ENCODE assay signal across 8 mouse cellular contexts in genomic region chr10:80917779-80918434, GRCm38 (mm10). TPM values are rescaled to one million over a fixed set of nuclear protein-coding genes. Genes with fewer than 3 reads are reported as not detected.
A peak's percentile ranks its signal among the peaks of the same experiment; 100 is the strongest.
DNase-seq lines count a peak whose midpoint lies in the region; ATAC-seq and TF ChIP-seq lines count a peak whose summit lies in the region.

TSS of gene Lmnb2 (minus strand) at chr10:80918245.

- H3K4me2 ChIP-seq in forebrain, embryonic 14.5 days (ENCODE audit: low read length), result peak within 1 kb of the TSS; percentile 62
- peak within 1 kb of the TSS; percentile 95 for H3K4me2 ChIP-seq in lung, embryonic 15.5 days

- DNase-seq in G1E (ENCODE audit: low spot score), result no peak
- DNase-seq in forebrain, embryonic 14.5 days (ENCODE audit: low spot score), result peak; percentile 93
- peak; percentile 89 for DNase-seq in layer of hippocampus, adult 9-11 months
- DNase-seq in ovary, adult 18-20 months (ENCODE audit: low spot score), result peak; percentile 46
- peak; percentile 73 for DNase-seq in thymus, postnatal 14 days

- no peak for ATAC-seq in G1E (ENCODE audit: extremely low read depth, insufficient number of reproducible peaks, low FRiP score, poor library complexity, severe bottlenecking)
- peak; percentile 65; the same call in 1 of the 2 replicates for ATAC-seq in cerebellum, adult (ENCODE audit: insufficient number of reproducible peaks, low FRiP score, low TSS enrichment)
- ATAC-seq in forebrain, embryonic 14.5 days, result peak; percentile 87
- ATAC-seq in hematopoietic stem cell, adult 5-6 weeks (replicated peaks in 1 of 2; ENCODE audit: insufficient read depth in 1 of 2, low FRiP score in 2 of 2, low TSS enrichment in 1 of 2, low read depth in 1 of 2, poor library complexity in 2 of 2, severe bottlenecking in 2 of 2), result peak; percentile 43 to 46; a peak in 3 of 4 replicates
- ATAC-seq in lung, embryonic 15.5 days (ENCODE audit: borderline replicate concordance, extremely low read depth, low FRiP score, low TSS enrichment), result peak; percentile 35; the same call in 1 of the 2 replicates

- no peaks in the 10 kb centered on the region; the same call in 1 of the 2 replicates for H3K9me3 ChIP-seq in G1E (replicated peaks)
- no peaks in the 10 kb centered on the region for H3K9me3 ChIP-seq in forebrain, embryonic 14.5 days (replicated peaks; ENCODE audit: control insufficient read depth, low read length)
- no peaks in the 10 kb centered on the region for H3K9me3 ChIP-seq in lung, embryonic 15.5 days

- WGBS in forebrain, embryonic 14.5 days, result under 1% methylated on average over 56 of the region's 61 CpGs
- under 1% methylated on average over 61 of the region's 61 CpGs for WGBS in lung, embryonic 15.5 days

- peak within 1 kb of the TSS; percentile 93 for H3K9ac ChIP-seq in forebrain, embryonic 14.5 days (ENCODE audit: low read length)
- H3K9ac ChIP-seq in lung, embryonic 15.5 days, result peak within 1 kb of the TSS; percentile 88

- no peak for TF ChIP-seq CTCF in G1E (IDR thresholded peaks at IDR 0.05; ENCODE audit: low read depth, low read length)

- peaks cover 65% of the 10 kb centered on the region for H3K27me3 ChIP-seq in G1E (ENCODE audit: insufficient read depth, low read length)
- no peaks in the 10 kb centered on the region for H3K27me3 ChIP-seq in forebrain, embryonic 14.5 days (replicated peaks; ENCODE audit: control insufficient read depth, insufficient read depth, low read length)
- H3K27me3 ChIP-seq in lung, embryonic 15.5 days, result no peaks in the 10 kb centered on the region

- no peaks in the 10 kb centered on the region for H3K36me3 ChIP-seq in G1E (replicated peaks)
- H3K36me3 ChIP-seq in forebrain, embryonic 14.5 days (ENCODE audit: control insufficient read depth, insufficient read depth, low read length), result peaks cover 23% of the 10 kb centered on the region
- peaks cover 14% of the 10 kb centered on the region for H3K36me3 ChIP-seq in lung, embryonic 15.5 days

- peak within 1 kb of the TSS; percentile 51 for H3K4me3 ChIP-seq in G1E (ENCODE audit: low read depth, low read length)
- peak within 1 kb of the TSS; percentile 93 for H3K4me3 ChIP-seq in forebrain, embryonic 14.5 days (ENCODE audit: low read depth, low read length)
- peak within 1 kb of the TSS; percentile 99 for H3K4me3 ChIP-seq in lung, embryonic 15.5 days

- peak within 1 kb of the TSS; percentile 75 for H3K27ac ChIP-seq in forebrain, embryonic 14.5 days (ENCODE audit: low read depth, low read length)
- peak within 1 kb of the TSS; percentile 83 for H3K27ac ChIP-seq in lung, embryonic 15.5 days

- H3K4me1 ChIP-seq in G1E (ENCODE audit: insufficient read depth, low read depth, low read length), result peaks cover 21% of the 10 kb centered on the region
- peaks cover 7% of the 10 kb centered on the region for H3K4me1 ChIP-seq in forebrain, embryonic 14.5 days (ENCODE audit: control insufficient read depth, insufficient read depth, low read length)
- H3K4me1 ChIP-seq in lung, embryonic 15.5 days, result peaks cover 37% of the 10 kb centered on the region

RNA-seq across cellular contexts. Expression of gene Lmnb2, which starts in this region (rescaled TPM):
- 3.0 and 3.1 TPM in 2 replicates for total RNA-seq in G1E (2014; fragmentation: Nextera tagmentation)
- total RNA-seq in G1E (2017), result 4.8 and 5.5 TPM in 2 replicates
- 10.2 and 11.9 TPM in 2 replicates for polyA plus RNA-seq in G1E (2012)
- 12.1 and 14.4 TPM in 2 replicates for polyA plus RNA-seq in forebrain, embryonic 14.5 days (2014; fragmentation: Nextera tagmentation; extraction: Ambion mirVana)
- total RNA-seq in hematopoietic stem cell, adult 5-6 weeks (2017), result 34.0 and 35.9 TPM in 2 replicates
- 55.8 and 60.4 TPM in 2 replicates for polyA plus RNA-seq in lung, embryonic 15.5 days (2015; fragmentation: Nextera tagmentation; extraction: Ambion mirVana)
